ENCODE assay signal across 8 mouse cellular contexts in genomic region chr5:121452906-121453305, GRCm38 (mm10). TPM values are rescaled to one million over a fixed set of nuclear protein-coding genes. Genes with fewer than 3 reads are reported as not detected.
A peak's percentile ranks its signal among the peaks of the same experiment; 100 is the strongest.
DNase-seq lines count a peak whose midpoint lies in the region; ATAC-seq lines count a peak whose summit lies in the region.

No protein-coding gene starts in this region.

- ATAC-seq in liver, embryonic 12.5 days: no peak
- ATAC-seq in stomach, embryonic 16.5 days (ENCODE audit: insufficient read depth, low FRiP score): no peak
- no peak for ATAC-seq in megakaryocyte-erythroid progenitor cell, adult 5-6 weeks (replicated peaks; ENCODE audit: low FRiP score, low TSS enrichment, poor library complexity, severe bottlenecking)

- peak overlapping the region; percentile 91 for H3K27ac ChIP-seq in liver, embryonic 12.5 days
- peak overlapping the region; percentile 97 for H3K27ac ChIP-seq in stomach, embryonic 16.5 days (ENCODE audit: low read length)

- peak; percentile 20 to 59 for DNase-seq in left cerebral cortex, postnatal 14 days (ENCODE audit: low spot score in 2 of 2)
- no peak for DNase-seq in left cerebral cortex, adult 18-20 months (ENCODE audit: low spot score in 2 of 2)
- DNase-seq in cerebellum, postnatal 36 days: peak; percentile 50 to 54
- peak; percentile 68 to 77 for DNase-seq in gastrocnemius, adult 8-10 months (ENCODE audit: low spot score in 2 of 2)
- no peak for DNase-seq in urinary bladder, adult 18-20 months (ENCODE audit: low spot score in 2 of 2)

- 5% methylated on average over 9 of the region's 9 CpGs for WGBS in liver, embryonic 12.5 days (ENCODE audit: insufficient replicate concordance)
- WGBS in stomach, embryonic 16.5 days: 6% methylated on average over 9 of the region's 9 CpGs

- H3K27me3 ChIP-seq in liver, embryonic 12.5 days (replicated peaks): no peaks in the 10 kb centered on the region
- no peaks in the 10 kb centered on the region for H3K27me3 ChIP-seq in stomach, embryonic 16.5 days (ENCODE audit: control insufficient read depth, insufficient read depth, low read length)

- peak overlapping the region; percentile 89 for H3K4me3 ChIP-seq in liver, embryonic 12.5 days
- peak overlapping the region; percentile 81 for H3K4me3 ChIP-seq in stomach, embryonic 16.5 days (replicated peaks; ENCODE audit: low read length)

- intact Hi-C loops in left cerebral cortex, postnatal 14 days (cut with DNase I): loop anchor here (2.0 kb wide), 1 partner anchor 24 kb away; no protein-coding TSS in a partner anchor

- H3K4me2 ChIP-seq in liver, embryonic 12.5 days: peak overlapping the region; percentile 95
- H3K4me2 ChIP-seq in stomach, embryonic 16.5 days (ENCODE audit: low read depth, low read length): peak overlapping the region; percentile 74

- H3K9ac ChIP-seq in liver, embryonic 12.5 days: peak overlapping the region; percentile 97
- H3K9ac ChIP-seq in stomach, embryonic 16.5 days (ENCODE audit: low read length): peak overlapping the region; percentile 98

- peaks cover 23% of the 10 kb centered on the region for H3K36me3 ChIP-seq in liver, embryonic 12.5 days
- 0 out of 2 replicates have a peak, but pooled peaks cover 7% of the 10 kb centered on the region for H3K36me3 ChIP-seq in stomach, embryonic 16.5 days (ENCODE audit: control insufficient read depth, insufficient read depth, low read length)

- peaks cover 62% of the 10 kb centered on the region for H3K4me1 ChIP-seq in liver, embryonic 12.5 days
- peaks cover 17% of the 10 kb centered on the region for H3K4me1 ChIP-seq in stomach, embryonic 16.5 days (ENCODE audit: control insufficient read depth, insufficient read depth, low read length)

- no peaks in the 10 kb centered on the region for H3K9me3 ChIP-seq in liver, embryonic 12.5 days (replicated peaks)
- H3K9me3 ChIP-seq in stomach, embryonic 16.5 days (replicated peaks; ENCODE audit: control insufficient read depth, low read length): no peaks in the 10 kb centered on the region

RNA-seq across cellular contexts. Expression of gene Erp29, which starts 0.6 kb away (rescaled TPM):
- 100 to 1,000 TPM; 152 to 170 TPM for total RNA-seq in left cerebral cortex, postnatal 14 days (2021)
- total RNA-seq in left cerebral cortex, adult 18-20 months (2021): 100 to 1,000 TPM; 136 to 145 TPM
- 10 to 100 TPM; 30.5 to 34.9 (median 31.1) TPM for total RNA-seq in gastrocnemius, adult 8-10 months (2022)
- polyA plus RNA-seq in liver, embryonic 12.5 days (2016; fragmentation: Nextera tagmentation; extraction: Ambion mirVana): 103 TPM in 2 replicates
- 185 and 207 TPM in 2 replicates for polyA plus RNA-seq in stomach, embryonic 16.5 days (2015; fragmentation: Nextera tagmentation; extraction: Ambion mirVana)
- total RNA-seq in megakaryocyte-erythroid progenitor cell, adult 5-6 weeks (2014; fragmentation: Nextera tagmentation): 191 and 257 TPM in 2 replicates
- total RNA-seq in megakaryocyte-erythroid progenitor cell, adult 5-6 weeks (2017): 422 and 491 TPM in 2 replicates

RNA-seq across cellular contexts. Expression of gene Tmem116, which starts 1.2 kb away (rescaled TPM):
- total RNA-seq in left cerebral cortex, postnatal 14 days (2021): 1 to 10 TPM; 5.7 to 6.8 TPM
- total RNA-seq in left cerebral cortex, adult 18-20 months (2021): 1 to 10 TPM; 6.6 to 6.9 TPM
- total RNA-seq in gastrocnemius, adult 8-10 months (2022): 1 to 10 TPM; 6.3 to 9.3 (median 8.5) TPM
- 0.64 and 0.74 TPM in 2 replicates for polyA plus RNA-seq in liver, embryonic 12.5 days (2016; fragmentation: Nextera tagmentation; extraction: Ambion mirVana)
- polyA plus RNA-seq in stomach, embryonic 16.5 days (2015; fragmentation: Nextera tagmentation; extraction: Ambion mirVana): 3.5 and 4.5 TPM in 2 replicates
- total RNA-seq in megakaryocyte-erythroid progenitor cell, adult 5-6 weeks (2014; fragmentation: Nextera tagmentation): not detected in 2 replicates
- total RNA-seq in megakaryocyte-erythroid progenitor cell, adult 5-6 weeks (2017): 2.3 TPM in 1 of 2 replicates, not detected in the other

RNA-seq across cellular contexts. Expression of gene Adam1b, which starts 50.3 kb away (rescaled TPM):
- not detected for total RNA-seq in left cerebral cortex, postnatal 14 days (2021)
- under 1 TPM in 1 of 2 experiments, not detected in 1; 0.16 TPM for total RNA-seq in left cerebral cortex, adult 18-20 months (2021)
- total RNA-seq in gastrocnemius, adult 8-10 months (2022): not detected
- not detected in 2 replicates for polyA plus RNA-seq in liver, embryonic 12.5 days (2016; fragmentation: Nextera tagmentation; extraction: Ambion mirVana)
- 0.10 TPM in 1 of 2 replicates, not detected in the other for polyA plus RNA-seq in stomach, embryonic 16.5 days (2015; fragmentation: Nextera tagmentation; extraction: Ambion mirVana)
- 0.39 TPM in 1 of 2 replicates, not detected in the other for total RNA-seq in megakaryocyte-erythroid progenitor cell, adult 5-6 weeks (2014; fragmentation: Nextera tagmentation)
- not detected in 2 replicates for total RNA-seq in megakaryocyte-erythroid progenitor cell, adult 5-6 weeks (2017)

RNA-seq across cellular contexts. Expression of gene Naa25, which starts 55.2 kb away (rescaled TPM):
- 10 to 100 TPM; 45.8 to 48.0 TPM for total RNA-seq in left cerebral cortex, postnatal 14 days (2021)
- 10 to 100 TPM; 43.2 to 43.4 TPM for total RNA-seq in left cerebral cortex, adult 18-20 months (2021)
- total RNA-seq in gastrocnemius, adult 8-10 months (2022): 10 to 100 TPM; 28.5 to 32.6 (median 30.3) TPM
- 41.2 and 42.7 TPM in 2 replicates for polyA plus RNA-seq in liver, embryonic 12.5 days (2016; fragmentation: Nextera tagmentation; extraction: Ambion mirVana)
- polyA plus RNA-seq in stomach, embryonic 16.5 days (2015; fragmentation: Nextera tagmentation; extraction: Ambion mirVana): 43.4 and 45.8 TPM in 2 replicates
- 45.2 and 47.0 TPM in 2 replicates for total RNA-seq in megakaryocyte-erythroid progenitor cell, adult 5-6 weeks (2014; fragmentation: Nextera tagmentation)
- total RNA-seq in megakaryocyte-erythroid progenitor cell, adult 5-6 weeks (2017): 78.7 and 127 TPM in 2 replicates

Comparison
In these comparisons a context has a peak if more than half of its experiments do, and no peak if none do; other contexts are left out.
1. DNase-seq: peak in left cerebral cortex, postnatal 14 days (2 of 2), cerebellum, postnatal 36 days (2 of 2) and gastrocnemius, adult 8-10 months (2 of 2); none in left cerebral cortex, adult 18-20 months (0 of 2) and urinary bladder, adult 18-20 months (0 of 2).